Mouse (Mus musculus): Measurements from ENCODE around the gene Pde2a. TPM values are rescaled to one million over a fixed set of nuclear protein-coding genes. Genes with fewer than 3 reads are reported as not detected.

Pde2a gene
- polyA plus RNA-seq (2012; rRNA removed; ENCODE audit: low replicate concordance), result 9.7 and 22.7 TPM in 2 replicates

DNA sequence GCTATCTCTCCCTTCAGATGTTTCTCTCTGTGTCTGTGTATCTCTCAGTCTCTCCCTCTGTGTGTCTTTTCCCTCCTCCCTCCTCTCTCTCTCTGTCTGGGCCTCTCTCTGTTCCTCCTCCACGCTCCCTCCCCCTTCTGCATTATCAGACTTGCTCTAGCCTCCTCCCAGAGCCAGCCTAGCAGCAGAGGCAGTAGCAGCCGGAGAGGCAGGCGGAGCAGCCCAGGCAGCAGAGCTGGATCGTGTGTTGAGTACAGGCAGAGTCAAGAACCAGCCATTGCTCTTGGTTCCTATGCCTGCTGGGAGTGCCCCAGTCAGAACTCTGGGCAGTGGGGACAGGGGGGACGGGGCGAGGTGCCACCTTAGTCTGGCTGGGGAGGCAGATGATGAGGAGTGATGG, at the start of gene Pde2a:
TSS of gene Pde2a (plus strand) at position 163 of the 400 bp plus-strand sequence.

DNA sequence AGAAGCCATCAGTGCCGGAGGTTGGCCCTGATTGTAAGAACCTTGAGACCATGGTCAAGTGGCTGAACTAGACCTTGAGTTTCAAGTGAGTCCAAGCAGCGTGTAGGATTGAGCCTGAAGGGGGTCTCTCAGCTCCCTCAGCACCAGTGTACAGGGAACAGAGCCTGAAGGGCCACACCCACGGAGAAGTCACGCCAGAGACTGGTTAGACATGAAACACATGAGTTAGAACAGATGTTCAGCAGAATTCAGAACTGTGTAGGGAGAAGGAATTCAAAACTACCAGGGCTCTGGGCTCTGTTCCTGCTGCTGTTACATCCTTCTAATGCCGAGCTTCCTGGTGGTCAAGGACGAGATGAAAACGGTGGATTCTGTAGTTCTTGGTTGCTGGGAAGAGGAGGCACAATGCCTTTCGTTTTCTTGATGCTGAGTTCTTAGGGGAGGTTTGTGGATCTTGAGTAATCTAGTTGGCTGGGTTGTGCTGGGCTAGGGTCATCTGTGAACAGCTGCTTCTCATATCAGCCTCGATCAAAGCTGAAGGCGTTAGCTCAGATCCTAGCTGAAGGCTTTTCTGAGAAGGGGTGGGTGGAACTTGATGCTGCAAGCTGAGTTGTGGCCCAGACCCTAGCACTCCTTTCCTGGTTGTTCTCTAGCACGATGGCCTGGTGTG, 11.1 kb upstream of the Pde2a start, which contains the start of gene Gm45837:
TSS of gene Gm45837 (plus strand) at position 620 of the 670 bp plus-strand sequence.

Other genes starting within 250 kb of the Pde2a start
- 6.8 and 8.9 TPM in 2 replicates for gene Atg16l2, start 119.4 kb upstream of the Pde2a start, polyA plus RNA-seq (2012; rRNA removed; ENCODE audit: low replicate concordance)
- gene Stard10, start 104.6 kb upstream of the Pde2a start, polyA plus RNA-seq (2012; rRNA removed; ENCODE audit: low replicate concordance), result 200 and 251 TPM in 2 replicates
- gene Arap1, start 73.6 kb upstream of the Pde2a start, polyA plus RNA-seq (2012; rRNA removed; ENCODE audit: low replicate concordance), result 62.6 and 66.1 TPM in 2 replicates
- not detected in 2 replicates for gene Gm45837, start 10.8 kb upstream of the Pde2a start, polyA plus RNA-seq (2012; rRNA removed; ENCODE audit: low replicate concordance)
- 1.6 and 2.1 TPM in 2 replicates for gene Art2b, start 163.9 kb downstream of the Pde2a start, polyA plus RNA-seq (2012; rRNA removed; ENCODE audit: low replicate concordance)
- 7.5 and 11.1 TPM in 2 replicates for gene Clpb, start 241.9 kb downstream of the Pde2a start, polyA plus RNA-seq (2012; rRNA removed; ENCODE audit: low replicate concordance)

Data from duodenum, adult 2 months (tissue).